Mouse (Mus musculus) lung, embryonic 14.5 days (tissue): ENCODE data around the gene Fbxl18. TPM values are rescaled to one million over a fixed set of nuclear protein-coding genes. Genes with fewer than 3 reads are reported as not detected.

Source experiments
- ATAC-seq: fragments of 200-750 bp; cut with Nextera tagmentation; 2 replicates; pipeline ENCODE4 v1.8.0; 2017; ENCODE audit warnings: mild to moderate bottlenecking, moderate TSS enrichment, moderate library complexity; ENCODE audit not compliant: insufficient read depth
- DNase-seq: peaks from one replicate; pipeline ENCODE4 v3.0.0-alpha.2; 2015
- H3K27ac ChIP-seq: fragments of 300-500 bp; sonication (generic); 2 replicates; pipeline ENCODE4 v1.5.1; 2014; ENCODE audit warnings: low read depth, mild to moderate bottlenecking, moderate library complexity
- H3K27me3 ChIP-seq: fragments of 300-500 bp; sonication (generic); 2 replicates; pipeline ENCODE4 v1.6.1; 2014; ENCODE audit warnings: low read length, control low read depth; ENCODE audit not compliant: insufficient read depth
- H3K36me3 ChIP-seq: fragments of 300-500 bp; sonication (generic); 2 replicates; pipeline ENCODE4 v1.6.1; 2014; ENCODE audit warnings: control low read depth; ENCODE audit not compliant: insufficient read depth
- H3K4me1 ChIP-seq: fragments of 300-500 bp; sonication (generic); 2 replicates; pipeline ENCODE4 v1.6.1; 2014; ENCODE audit warnings: antibody characterized with exemption, control low read depth; ENCODE audit not compliant: insufficient read depth
- H3K4me2 ChIP-seq: fragments of 300-500 bp; sonication (generic); 2 replicates; pipeline ENCODE4 v1.6.1; 2014; ENCODE audit warnings: mild to moderate bottlenecking
- H3K4me3 ChIP-seq: fragments of 300-500 bp; sonication (generic); 2 replicates; pipeline ENCODE4 v1.5.1; 2014; ENCODE audit warnings: low read depth, low read length
- H3K9ac ChIP-seq: fragments of 300-500 bp; sonication (generic); 2 replicates; pipeline ENCODE4 v1.6.1; 2014
- H3K9me3 ChIP-seq: fragments of 300-500 bp; sonication (generic); 2 replicates; pipeline ENCODE4 v1.6.1; 2016; ENCODE audit warnings: low read depth, low read length, control low read depth
- CTCF ChIP-seq: IDR thresholded peaks from 2 replicates; pipeline ENCODE4 v1.5.1; 2016; ENCODE audit warnings: antibody characterized with exemption, low read depth
- WGBS: fragments of 180-500 bp; shearing (Covaris S2); extraction: QIAGEN DNeasy Blood & Tissue Kit; methylation state at CpG from one replicate; pipeline ENCODE4 v1.1.7; 2014; 5-methylcytosine and 5-hydroxymethylcytosine counted together
- polyA plus RNA-seq: library from polyadenylated mRNA; unstranded; fragments of >200 nt; fragmentation: Nextera tagmentation; extraction: Ambion mirVana; gene quantifications from 2 replicates; pipeline ENCODE4 v1.2.1, GENCODE M21; 2014

Fbxl18 gene
- polyA plus RNA-seq, 1 experiment from 2014 or later, result 11.8 TPM

DNA sequence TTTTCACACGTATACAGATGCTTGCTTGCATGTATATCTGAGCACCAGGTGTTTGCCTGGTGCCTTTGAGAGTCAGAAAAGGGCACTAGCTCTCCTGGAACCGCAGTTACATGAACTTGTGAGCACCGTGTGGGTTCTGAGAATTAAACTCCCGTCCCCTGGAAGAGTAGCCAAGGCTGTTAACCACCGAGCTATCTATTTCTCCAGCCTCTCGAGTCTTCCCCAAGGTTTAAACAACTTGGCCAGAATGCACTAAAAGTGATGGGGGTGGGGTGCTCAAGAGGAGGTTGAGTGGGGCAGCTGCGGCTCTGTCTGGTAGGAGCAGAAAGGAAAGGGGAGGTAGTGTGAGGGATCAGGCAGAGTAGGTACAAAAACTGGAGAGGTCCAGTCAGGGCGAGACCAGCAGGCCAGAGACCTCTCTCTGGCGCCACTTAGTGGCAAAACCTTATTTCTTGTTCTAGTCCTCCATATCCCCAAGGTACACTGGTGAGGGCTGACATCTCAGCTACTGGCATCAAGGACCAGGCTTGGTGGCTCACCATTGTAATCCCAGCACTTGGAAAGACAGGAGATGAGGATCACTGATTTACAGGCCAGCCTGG lies 37.0 kb upstream of the Fbxl18 start:
- H3K4me2 ChIP-seq, result peak overlapping the region; percentile 30
- H3K27me3 ChIP-seq, result no peaks in the 10 kb centered on the region
- H3K4me1 ChIP-seq, result peaks cover 3% of the 10 kb centered on the region; the same call in 1 of the 2 replicates
- no peaks in the 10 kb centered on the region for H3K9me3 ChIP-seq
- no peak overlapping the region for H3K9ac ChIP-seq
- DNase-seq (peak; percentile 94), ATAC-seq (peak; percentile 30; the same call in 1 of the 2 replicates)
- no peak overlapping the region for H3K4me3 ChIP-seq
- no peak overlapping the region for H3K27ac ChIP-seq
- WGBS, result 12% methylated on average over 9 of the region's 9 CpGs
- peak; percentile 79 for TF ChIP-seq CTCF
- no peaks in the 10 kb centered on the region for H3K36me3 ChIP-seq

GRCm38 (mm10) chr5:142931241-142931745 lies 36.1 kb upstream of the Fbxl18 start:
- H3K27ac ChIP-seq, result peak overlapping the region; percentile 30; the same call in 1 of the 2 replicates
- DNase-seq (no peak), ATAC-seq (no peak)
- no peaks in the 10 kb centered on the region for H3K27me3 ChIP-seq
- no peaks in the 10 kb centered on the region for H3K9me3 ChIP-seq
- no peak overlapping the region for H3K4me3 ChIP-seq
- no peak overlapping the region for H3K9ac ChIP-seq
- 87% methylated on average over 9 of the region's 9 CpGs for WGBS
- TF ChIP-seq CTCF, result no peak
- H3K4me2 ChIP-seq, result no peak overlapping the region
- no peaks in the 10 kb centered on the region for H3K36me3 ChIP-seq
- H3K4me1 ChIP-seq, result peaks cover 11% of the 10 kb centered on the region; the same call in 1 of the 2 replicates

DNA sequence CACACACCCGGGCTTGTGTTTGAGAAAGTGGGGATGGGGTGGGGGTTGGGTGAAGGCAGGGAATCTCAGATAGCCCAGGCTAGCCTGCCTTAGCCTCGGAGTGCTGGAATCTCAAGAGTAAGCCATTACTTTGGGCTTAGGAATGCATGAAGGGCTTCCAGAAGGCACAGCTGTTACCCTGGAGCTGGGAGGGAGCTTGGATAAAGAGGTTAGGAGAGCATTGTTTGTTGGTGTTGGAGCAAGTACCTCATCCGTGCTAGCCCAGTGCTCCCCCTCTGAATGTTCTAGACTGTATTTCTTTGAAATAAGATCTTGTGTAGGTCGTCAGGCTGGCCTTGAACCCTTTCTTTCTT lies 34.2 kb upstream of the Fbxl18 start:
- no peaks in the 10 kb centered on the region for H3K9me3 ChIP-seq
- TF ChIP-seq CTCF, result no peak
- no peaks in the 10 kb centered on the region for H3K27me3 ChIP-seq
- peaks cover 17% of the 10 kb centered on the region; the same call in 1 of the 2 replicates for H3K4me1 ChIP-seq
- peak overlapping the region; percentile 73 for H3K4me2 ChIP-seq
- peak overlapping the region; percentile 90 for H3K27ac ChIP-seq
- peak overlapping the region; percentile 74 for H3K9ac ChIP-seq
- DNase-seq, result peak; percentile 67
- ATAC-seq, result no peak; the same call in 1 of the 2 replicates
- H3K4me3 ChIP-seq, result peak overlapping the region; percentile 47
- H3K36me3 ChIP-seq, result no peaks in the 10 kb centered on the region
- 6% methylated on average over 4 of the region's 4 CpGs for WGBS

DNA sequence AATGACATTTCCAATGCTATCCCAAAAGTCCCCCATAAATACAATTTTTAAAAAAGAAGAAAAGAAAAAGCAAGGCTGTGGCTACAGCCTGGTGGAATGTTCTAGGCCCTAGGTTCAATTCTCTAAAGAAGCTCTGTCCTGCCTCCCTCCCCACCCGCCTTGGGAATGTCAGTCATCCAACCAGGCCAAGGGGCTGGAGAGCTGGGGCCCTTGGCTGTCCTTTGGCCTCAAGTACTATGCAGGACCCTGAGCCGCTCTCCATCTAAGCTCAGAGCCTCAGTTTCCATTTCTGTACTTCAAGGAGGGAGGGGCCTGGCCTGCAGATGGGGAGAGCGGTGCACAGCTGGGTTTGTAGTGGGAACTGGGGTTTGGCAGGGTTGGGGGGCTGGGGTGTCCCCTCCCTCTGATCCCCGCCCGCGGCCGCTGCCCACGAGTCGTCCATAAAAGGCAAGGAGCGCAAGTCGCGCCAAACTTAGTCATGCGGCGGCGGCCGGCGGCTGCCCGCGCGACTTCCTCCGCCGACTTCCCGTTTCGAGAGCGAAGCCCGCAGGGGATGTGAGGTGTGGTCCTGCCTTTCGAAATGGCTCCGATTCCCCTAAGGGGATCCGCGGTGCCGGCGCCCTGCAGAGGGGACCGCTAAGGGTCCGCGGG lies 33.7 kb upstream of the Fbxl18 start:
- H3K4me2 ChIP-seq, result peak overlapping the region; percentile 73
- ATAC-seq (peak; percentile 39), DNase-seq (peak; percentile 88)
- TF ChIP-seq CTCF, result no peak
- H3K4me1 ChIP-seq, result peaks cover 17% of the 10 kb centered on the region; the same call in 1 of the 2 replicates
- H3K27ac ChIP-seq, result peak overlapping the region; percentile 90
- H3K9ac ChIP-seq, result peak overlapping the region; percentile 74
- 4% methylated on average over 35 of the region's 35 CpGs for WGBS
- no peaks in the 10 kb centered on the region for H3K9me3 ChIP-seq
- peak overlapping the region; percentile 47 for H3K4me3 ChIP-seq
- H3K27me3 ChIP-seq, result no peaks in the 10 kb centered on the region
- H3K36me3 ChIP-seq, result no peaks in the 10 kb centered on the region

GRCm38 (mm10) chr5:142927341-142927930 lies 32.2 kb upstream of the Fbxl18 start:
- Histone ChIP-seq H3K36me3 (no peaks in the 10 kb centered on the region), H3K4me3 (no peak overlapping the region), H3K9me3 (no peaks in the 10 kb centered on the region), H3K27me3 (no peaks in the 10 kb centered on the region), H3K4me1 (peaks cover 17% of the 10 kb centered on the region; the same call in 1 of the 2 replicates), H3K9ac (no peak overlapping the region), H3K27ac (peak overlapping the region; percentile 91; the same call in 1 of the 2 replicates), H3K4me2 (no peak overlapping the region)
- TF ChIP-seq CTCF, result no peak
- DNase-seq (no peak), ATAC-seq (no peak)
- WGBS, result 87% methylated on average over 12 of the region's 12 CpGs

DNA sequence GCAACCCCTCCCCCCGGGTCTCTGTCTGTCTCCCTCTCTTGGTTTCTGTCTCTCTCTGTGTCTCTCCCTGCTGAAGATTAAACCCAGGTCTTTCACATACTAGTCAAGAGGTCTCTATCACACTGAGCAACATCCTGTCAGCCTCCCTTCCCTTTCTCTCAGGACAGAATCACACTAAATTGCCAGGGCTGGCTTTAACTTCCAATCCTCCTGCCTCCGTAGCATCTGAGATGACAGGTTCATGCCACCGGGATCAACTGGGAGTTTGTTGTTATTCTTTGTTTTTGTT lies 31.7 kb upstream of the Fbxl18 start:
- H3K4me3 ChIP-seq, result no peak overlapping the region
- TF ChIP-seq CTCF, result no peak
- no peaks in the 10 kb centered on the region for H3K27me3 ChIP-seq
- peak overlapping the region; percentile 50 for H3K4me2 ChIP-seq
- H3K27ac ChIP-seq, result peak overlapping the region; percentile 91
- H3K9me3 ChIP-seq, result no peaks in the 10 kb centered on the region
- WGBS, result 34% methylated on average over 3 of the region's 3 CpGs
- ATAC-seq, result no peak
- peak overlapping the region; percentile 23 for H3K9ac ChIP-seq
- DNase-seq, result no peak
- H3K36me3 ChIP-seq, result no peaks in the 10 kb centered on the region
- peaks cover 17% of the 10 kb centered on the region; the same call in 1 of the 2 replicates for H3K4me1 ChIP-seq
